Mouse (Mus musculus): Measurements from ENCODE around the gene Tmem132a. TPM values are rescaled to one million over a fixed set of nuclear protein-coding genes. Genes with fewer than 3 reads are reported as not detected.
A peak's percentile ranks its signal among the peaks of the same experiment; 100 is the strongest.

The Tmem132a gene
- total and polyA plus RNA-seq, 2 experiments from 2014 or later = 184 to 362 TPM

GRCm38 (mm10) chr19:10866351-10866750 lies 3.4 kb downstream of the Tmem132a start:
- Histone ChIP-seq H3K27me3 (ENCODE audit: insufficient read depth, low read length) (no peaks in the 10 kb centered on the region), H3K36me3 (ENCODE audit: insufficient read depth) (peaks cover 65% of the 10 kb centered on the region), H3K4me1 (ENCODE audit: insufficient read depth) (peaks cover 16% of the 10 kb centered on the region; the same call in 1 of the 2 replicates), H3K27ac (ENCODE audit: low read depth, low read length) (no peak overlapping the region), H3K9ac (no peak overlapping the region), H3K9me3 (ENCODE audit: low read length) (no peaks in the 10 kb centered on the region), H3K4me3 (ENCODE audit: low read depth, low read length) (no peak overlapping the region), H3K4me2 (ENCODE audit: low read depth) (no peak overlapping the region)
- TF ChIP-seq CTCF (IDR thresholded peaks at IDR 0.05; ENCODE audit: low read depth) = no peak
- DNase-seq = no peak
- no peak for ATAC-seq
- WGBS = 88% methylated on average over 13 of the region's 13 CpGs

DNA sequence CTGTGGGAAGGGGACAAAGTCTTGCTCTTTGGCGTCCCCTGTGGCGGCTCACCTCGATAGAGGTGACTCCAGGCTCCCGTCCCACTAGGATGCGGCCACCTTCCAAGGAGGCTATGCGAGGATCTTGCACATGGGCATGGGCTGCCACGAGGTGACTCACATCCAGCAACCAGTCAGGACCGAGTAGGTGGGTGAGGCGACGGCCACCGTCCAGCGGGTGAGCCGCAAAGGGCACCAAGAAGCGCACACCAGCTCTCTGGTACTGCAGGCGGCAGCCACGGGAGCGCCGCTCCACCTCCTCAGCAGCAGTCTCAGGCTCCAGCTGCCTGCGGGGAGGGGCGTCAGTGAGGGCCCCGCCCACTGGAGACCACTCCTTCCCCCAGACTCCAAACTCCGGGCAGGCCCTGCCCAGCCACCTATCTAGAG lies 9.7 kb downstream of the Tmem132a start:
- Histone ChIP-seq H3K36me3 (ENCODE audit: insufficient read depth) (peaks cover 87% of the 10 kb centered on the region), H3K4me1 (ENCODE audit: insufficient read depth) (no peaks in the 10 kb centered on the region), H3K4me3 (ENCODE audit: low read depth, low read length) (no peak overlapping the region), H3K9ac (no peak overlapping the region), H3K4me2 (ENCODE audit: low read depth) (no peak overlapping the region), H3K27me3 (ENCODE audit: insufficient read depth, low read length) (no peaks in the 10 kb centered on the region), H3K9me3 (ENCODE audit: low read length) (no peaks in the 10 kb centered on the region), H3K27ac (ENCODE audit: low read depth, low read length) (no peak overlapping the region)
- ATAC-seq (no peak; the same call in 1 of the 2 replicates), DNase-seq (no peak)
- peak; percentile 35; the same call in 1 of the 2 replicates for TF ChIP-seq CTCF (IDR thresholded peaks at IDR 0.05; ENCODE audit: low read depth)
- WGBS = 51% methylated on average over 22 of the region's 22 CpGs

GRCm38 (mm10) chr19:10856520-10856919 lies 13.2 kb downstream of the Tmem132a start:
- H3K36me3 ChIP-seq (ENCODE audit: insufficient read depth) = peaks cover 51% of the 10 kb centered on the region
- DNase-seq (no peak), ATAC-seq (peak; percentile 28)
- no peak overlapping the region for H3K4me2 ChIP-seq (ENCODE audit: low read depth)
- WGBS = 49% methylated on average over 2 of the region's 2 CpGs
- H3K9ac ChIP-seq = no peak overlapping the region
- H3K27ac ChIP-seq (ENCODE audit: low read depth, low read length) = no peak overlapping the region
- H3K9me3 ChIP-seq (ENCODE audit: low read length) = no peaks in the 10 kb centered on the region
- TF ChIP-seq CTCF (IDR thresholded peaks at IDR 0.05; ENCODE audit: low read depth) = no peak
- H3K27me3 ChIP-seq (ENCODE audit: insufficient read depth, low read length) = no peaks in the 10 kb centered on the region
- no peaks in the 10 kb centered on the region for H3K4me1 ChIP-seq (ENCODE audit: insufficient read depth)
- no peak overlapping the region for H3K4me3 ChIP-seq (ENCODE audit: low read depth, low read length)

GRCm38 (mm10) chr19:10855422-10855821 lies 14.3 kb downstream of the Tmem132a start:
- Histone ChIP-seq H3K27ac (ENCODE audit: low read depth, low read length) (no peak overlapping the region), H3K9ac (no peak overlapping the region; the same call in 1 of the 2 replicates), H3K4me2 (ENCODE audit: low read depth) (no peak overlapping the region), H3K27me3 (ENCODE audit: insufficient read depth, low read length) (no peaks in the 10 kb centered on the region), H3K9me3 (ENCODE audit: low read length) (no peaks in the 10 kb centered on the region), H3K4me3 (ENCODE audit: low read depth, low read length) (no peak overlapping the region), H3K4me1 (ENCODE audit: insufficient read depth) (no peaks in the 10 kb centered on the region), H3K36me3 (ENCODE audit: insufficient read depth) (peaks cover 40% of the 10 kb centered on the region)
- TF ChIP-seq CTCF (IDR thresholded peaks at IDR 0.05; ENCODE audit: low read depth) = no peak
- DNase-seq (no peak), ATAC-seq (no peak)
- 84% methylated on average over 3 of the region's 3 CpGs for WGBS

DNA sequence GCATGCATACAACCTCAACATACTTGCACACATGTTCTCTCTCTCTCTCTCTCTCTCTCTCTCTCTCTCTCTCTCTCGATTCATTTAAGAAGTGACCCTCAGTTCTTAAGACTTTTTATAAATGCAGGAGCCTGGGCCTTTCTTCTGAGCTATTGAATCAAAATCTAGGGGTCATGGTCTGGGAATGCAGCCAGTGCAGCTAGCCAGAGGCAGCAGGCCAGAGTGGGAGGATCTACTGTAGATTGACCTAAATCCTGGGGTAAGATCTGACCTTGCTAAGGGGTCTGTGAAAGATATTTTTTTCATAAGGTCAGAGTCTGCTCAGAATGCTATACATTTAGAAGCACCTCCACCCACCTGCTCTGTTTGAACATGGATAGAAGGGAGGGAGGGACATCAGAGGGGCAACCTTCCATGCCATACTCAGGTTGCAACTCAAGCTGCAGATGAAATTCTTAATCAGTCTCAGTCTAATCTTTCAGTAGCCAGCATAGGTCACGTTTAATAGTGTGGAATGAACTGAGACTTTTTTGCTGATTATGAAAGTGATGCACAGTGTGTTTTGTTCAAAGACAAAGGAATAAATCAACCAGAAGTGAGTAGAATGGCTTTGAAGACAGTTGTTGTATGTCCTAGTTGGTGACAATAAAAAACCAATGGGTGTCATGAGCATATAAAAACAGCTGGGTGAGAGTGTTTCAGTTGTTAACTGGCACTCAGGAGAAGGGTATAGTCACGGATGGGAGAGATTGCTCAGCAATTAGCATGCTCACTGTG lies 22.2 kb downstream of the Tmem132a start:
- no peak for DNase-seq
- Histone ChIP-seq H3K9ac (no peak overlapping the region), H3K27ac (ENCODE audit: low read depth, low read length) (no peak overlapping the region), H3K36me3 (ENCODE audit: insufficient read depth) (no peaks in the 10 kb centered on the region), H3K27me3 (ENCODE audit: insufficient read depth, low read length) (no peaks in the 10 kb centered on the region), H3K4me3 (ENCODE audit: low read depth, low read length) (no peak overlapping the region), H3K4me2 (ENCODE audit: low read depth) (no peak overlapping the region), H3K4me1 (ENCODE audit: insufficient read depth) (no peaks in the 10 kb centered on the region), H3K9me3 (ENCODE audit: low read length) (no peaks in the 10 kb centered on the region)
- 23% methylated on average over 3 of the region's 3 CpGs for WGBS
- ATAC-seq = no peak
- TF ChIP-seq CTCF (IDR thresholded peaks at IDR 0.05; ENCODE audit: low read depth) = no peak

GRCm38 (mm10) chr19:10846150-10846549 lies 23.6 kb downstream of the Tmem132a start:
- DNase-seq = no peak
- TF ChIP-seq CTCF (IDR thresholded peaks at IDR 0.05; ENCODE audit: low read depth) = no peak
- no peak for ATAC-seq

DNA sequence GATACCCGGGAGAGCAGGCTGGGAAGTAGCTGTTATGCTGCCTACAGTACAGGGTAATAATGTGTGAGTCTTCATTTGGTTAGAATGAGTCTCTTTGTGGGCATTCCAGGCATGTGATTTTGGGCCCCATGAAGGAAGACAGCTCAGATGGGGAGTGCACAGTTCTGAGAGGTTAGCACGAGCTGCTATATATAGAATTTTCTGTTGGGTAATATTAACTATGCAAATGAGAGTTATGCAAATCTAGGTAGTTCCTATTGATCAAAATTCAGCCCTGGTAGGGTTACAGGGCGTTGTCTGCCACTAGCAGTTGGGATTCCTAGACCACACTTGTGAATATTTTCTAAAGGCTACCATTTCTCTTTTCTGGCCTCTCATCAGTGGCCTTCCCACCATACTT lies 24.3 kb downstream of the Tmem132a start:
- no peaks in the 10 kb centered on the region for H3K9me3 ChIP-seq (ENCODE audit: low read length)
- H3K9ac ChIP-seq = no peak overlapping the region
- DNase-seq = no peak
- no peak overlapping the region for H3K4me2 ChIP-seq (ENCODE audit: low read depth)
- H3K4me3 ChIP-seq (ENCODE audit: low read depth, low read length) = no peak overlapping the region
- H3K27me3 ChIP-seq (ENCODE audit: insufficient read depth, low read length) = no peaks in the 10 kb centered on the region
- no peak overlapping the region for H3K27ac ChIP-seq (ENCODE audit: low read depth, low read length)
- no peaks in the 10 kb centered on the region for H3K4me1 ChIP-seq (ENCODE audit: insufficient read depth)
- TF ChIP-seq CTCF (IDR thresholded peaks at IDR 0.05; ENCODE audit: low read depth) = no peak
- no peaks in the 10 kb centered on the region for H3K36me3 ChIP-seq (ENCODE audit: insufficient read depth)
- peak; percentile 32; the same call in 1 of the 2 replicates for ATAC-seq
- WGBS = 76% methylated on average over 3 of the region's 3 CpGs

More at GRCm38 (mm10) chr19:10846150-10846549, 23.6 kb downstream of the Tmem132a start:
- WGBS = 73% methylated on average over 7 of the region's 7 CpGs
- no peaks in the 10 kb centered on the region for H3K27me3 ChIP-seq (ENCODE audit: insufficient read depth, low read length)
- H3K27ac ChIP-seq (ENCODE audit: low read depth, low read length) = no peak overlapping the region
- no peaks in the 10 kb centered on the region for H3K9me3 ChIP-seq (ENCODE audit: low read length)
- no peak overlapping the region for H3K4me3 ChIP-seq (ENCODE audit: low read depth, low read length)
- no peak overlapping the region for H3K9ac ChIP-seq
- H3K4me1 ChIP-seq (ENCODE audit: insufficient read depth) = no peaks in the 10 kb centered on the region
- H3K36me3 ChIP-seq (ENCODE audit: insufficient read depth) = no peaks in the 10 kb centered on the region
- H3K4me2 ChIP-seq (ENCODE audit: low read depth) = no peak overlapping the region
